Mouse (Mus musculus) G1E-ER4 (cell line): ENCODE results near the gene Tom1. TPM values are rescaled to one million over a fixed set of nuclear protein-coding genes. Genes with fewer than 3 reads are reported as not detected.

Experiments used
- GATA1 ChIP-seq: IDR thresholded peaks from one replicate; pipeline ENCODE4 v1.8.0; 2012; ENCODE audit warnings: low read length, inconsistent platforms
- polyA plus RNA-seq: library from polyadenylated mRNA; stranded (reverse); fragments of >175 nt; gene quantifications from 2 replicates; pipeline ENCODE4 v1.2.3, GENCODE M21; 2012

Tom1 gene
- polyA plus RNA-seq, 1 experiment, result 18.1 TPM

GRCm38 (mm10) chr8:75030453-75031024 is 3.0 kb upstream of the Tom1 start:
- no peak for TF ChIP-seq GATA1

- TF ChIP-seq GATA1, result no peak
Measured at GRCm38 (mm10) chr8:75032961-75033360, 544 bp upstream of the Tom1 start.

- TF ChIP-seq GATA1, result no peak
Measured at GRCm38 (mm10) chr8:75034285-75034684, 780 bp downstream of the Tom1 start.

- no peak for TF ChIP-seq GATA1
Measured at GRCm38 (mm10) chr8:75035640-75036039, 2.1 kb downstream of the Tom1 start.

- no peak for TF ChIP-seq GATA1
Measured at GRCm38 (mm10) chr8:75038497-75038896, 5.0 kb downstream of the Tom1 start.

GRCm38 (mm10) chr8:75039754-75040153 is 6.2 kb downstream of the Tom1 start:
- TF ChIP-seq GATA1, result no peak

- TF ChIP-seq GATA1, result no peak
Measured at GRCm38 (mm10) chr8:75042171-75042570, 8.7 kb downstream of the Tom1 start.

- TF ChIP-seq GATA1, result no peak
Measured at GRCm38 (mm10) chr8:75042974-75043373, 9.5 kb downstream of the Tom1 start.

GRCm38 (mm10) chr8:75046303-75046702 is 12.8 kb downstream of the Tom1 start:
- no peak for TF ChIP-seq GATA1

GRCm38 (mm10) chr8:75047784-75048183 is 14.3 kb downstream of the Tom1 start:
- TF ChIP-seq GATA1, result no peak

GRCm38 (mm10) chr8:75053342-75053741 is 19.8 kb downstream of the Tom1 start:
- no peak for TF ChIP-seq GATA1

- no peak for TF ChIP-seq GATA1
Measured at GRCm38 (mm10) chr8:75055673-75056072, 22.2 kb downstream of the Tom1 start.

- TF ChIP-seq GATA1, result no peak
Measured at GRCm38 (mm10) chr8:75060022-75060421, 26.5 kb downstream of the Tom1 start.

GRCm38 (mm10) chr8:75060815-75061214 is 27.3 kb downstream of the Tom1 start:
- TF ChIP-seq GATA1, result no peak

GRCm38 (mm10) chr8:75063290-75063689 is 29.8 kb downstream of the Tom1 start:
- TF ChIP-seq GATA1, result no peak

- no peak for TF ChIP-seq GATA1
Measured at GRCm38 (mm10) chr8:75064790-75065189, 31.3 kb downstream of the Tom1 start.

- no peak for TF ChIP-seq GATA1
Measured at GRCm38 (mm10) chr8:75067287-75067686, 33.8 kb downstream of the Tom1 start.

GRCm38 (mm10) chr8:75070297-75070696 is 36.8 kb downstream of the Tom1 start:
- no peak for TF ChIP-seq GATA1
